Mouse (Mus musculus): ENCODE data around the gene Phf7.

DNA sequence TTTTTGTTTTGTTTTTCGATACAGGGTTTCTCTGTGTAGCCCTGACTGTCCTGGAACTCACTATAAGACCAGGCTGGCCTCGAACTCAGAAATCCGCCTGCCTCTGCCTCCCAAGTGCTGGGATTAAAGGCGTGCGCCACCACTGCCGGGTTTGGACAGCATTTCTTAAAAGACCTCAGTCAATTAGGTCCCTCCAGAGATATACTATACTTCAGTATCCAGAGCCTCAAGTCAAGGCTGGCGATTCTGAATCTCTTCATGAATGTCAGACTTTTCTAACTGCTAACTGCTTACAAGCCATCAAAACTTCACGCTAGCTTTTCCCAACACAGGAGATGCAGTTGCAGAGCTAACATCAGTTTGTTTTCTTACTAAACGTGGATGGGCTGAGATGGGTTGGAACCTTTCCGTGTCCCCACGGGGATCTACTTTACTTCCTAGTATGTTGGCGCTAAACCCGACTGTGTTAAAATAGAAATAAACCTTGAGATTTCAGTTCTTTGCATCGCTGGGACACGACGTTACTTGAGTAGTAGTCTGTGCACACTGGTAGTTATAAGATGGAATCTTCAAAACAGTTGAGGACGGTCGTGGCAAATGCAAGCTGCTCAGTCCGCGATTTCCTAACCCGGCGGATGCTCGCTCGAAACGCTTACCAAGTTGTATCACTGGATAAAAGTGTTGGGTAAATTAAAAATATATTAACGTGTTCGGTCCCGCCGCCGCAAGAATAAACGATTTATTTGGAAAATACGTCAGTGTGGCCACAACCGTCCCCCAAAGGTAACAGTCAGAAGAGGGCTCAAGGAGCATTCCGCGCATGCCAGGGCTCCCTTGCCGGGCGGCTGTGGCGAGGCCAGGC lies 664 bp downstream of the Phf7 start:
- TF ChIP-seq CTCF (IDR thresholded peaks at IDR 0.05; ENCODE audit: low read depth), result no peak
- TF ChIP-seq EP300 (optimal IDR thresholded peaks at IDR 0.05), result no peak
